Comparison of ENCODE assay signal across 32 mouse cellular contexts in the genomic region with DNA sequence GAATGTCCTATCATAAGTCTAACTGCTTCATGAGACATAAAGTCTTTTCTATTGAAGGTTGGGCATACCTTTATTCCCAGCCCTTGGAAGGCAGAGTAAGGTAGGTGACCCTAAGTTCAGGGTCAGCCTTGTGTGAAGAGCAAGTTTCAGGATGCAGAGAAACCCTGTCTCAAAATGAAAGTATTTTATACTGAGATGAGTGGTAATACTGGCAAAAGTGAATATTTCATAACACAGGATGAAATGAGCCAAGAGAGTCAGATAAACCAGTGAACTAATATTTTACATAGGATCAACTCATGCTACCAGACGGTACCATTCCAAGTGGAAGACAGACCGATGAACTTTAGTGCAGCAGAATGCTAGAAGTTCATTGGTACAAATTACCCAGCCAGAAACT. TPM values are rescaled to one million over a fixed set of nuclear protein-coding genes. Genes with fewer than 3 reads are reported as not detected.
DNase-seq lines count a peak whose midpoint lies in the region; ATAC-seq and TF ChIP-seq lines count a peak whose summit lies in the region.
"Had no signal": no experiment of that assay in that cellular context is flagged by ENCODE, and none has a peak within 500 bp of the region (broad histone marks: within the 10 kb centered on the region; RNA-seq: fewer than 3 reads in every experiment).

No protein-coding gene starts in this region.

- no peak overlapping the region for H3K9ac ChIP-seq in heart, adult 2 months (ENCODE audit: low read depth, low read length)
- no peak overlapping the region for H3K9ac ChIP-seq in heart, embryonic 11.5 days (ENCODE audit: low read depth, low read length)
- H3K9ac ChIP-seq in hindbrain, postnatal 0 days (replicated peaks; ENCODE audit: low read length): no peak overlapping the region
- H3K9ac ChIP-seq: forebrain, embryonic 13.5 days; hindbrain, embryonic 12.5 days; hindbrain, embryonic 15.5 days had no signal

- H3K79me2 ChIP-seq in heart, adult 2 months (replicated peaks; ENCODE audit: control insufficient read depth, insufficient read depth, low read length): peaks cover 2% of the 10 kb centered on the region; the same call in 1 of the 2 replicates

- no peak overlapping the region for H3K4me3 ChIP-seq in heart, adult 2 months
- H3K4me3 ChIP-seq in heart, embryonic 11.5 days (ENCODE audit: low read depth, low read length): no peak overlapping the region
- H3K4me3 ChIP-seq in brown adipose tissue, adult 24 weeks (ENCODE audit: insufficient read depth, low read depth, low read length): no peak overlapping the region
- no peak overlapping the region for H3K4me3 ChIP-seq in hindbrain, postnatal 0 days (ENCODE audit: low read length)
- H3K4me3 ChIP-seq: forebrain, embryonic 10.5 days; forebrain, embryonic 13.5 days; heart, embryonic 10.5 days; hindbrain, embryonic 12.5 days; hindbrain, embryonic 15.5 days had no signal

- H3K9me3 ChIP-seq in heart, embryonic 11.5 days (replicated peaks; ENCODE audit: control insufficient read depth, low read length): no peaks in the 10 kb centered on the region
- H3K9me3 ChIP-seq in hindbrain, postnatal 0 days (ENCODE audit: low read length): no peaks in the 10 kb centered on the region
- H3K9me3 ChIP-seq: forebrain, embryonic 10.5 days; forebrain, embryonic 13.5 days; G1E; heart, embryonic 10.5 days; hindbrain, embryonic 12.5 days; hindbrain, embryonic 15.5 days had no signal

- no peak for DNase-seq in heart, adult 2 months
- DNase-seq in A20 (ENCODE audit: low read depth, low spot score): peak; percentile 47
- DNase-seq in hindbrain, postnatal 0 days (ENCODE audit: low spot score): no peak
- DNase-seq: adrenal gland, adult 2 months; adrenal gland, postnatal 14 days; cerebellum, adult 18-20 months; cerebellum, adult 9-10 months; cerebellum, postnatal 14 days; gastrocnemius, postnatal 25 days; heart, adult 18-20 months; kidney, adult 18-20 months had no signal

- TF ChIP-seq CTCF in heart, adult 2 months (IDR thresholded peaks at IDR 0.05): no peak
- TF ChIP-seq CTCF in hindbrain, postnatal 0 days (IDR thresholded peaks at IDR 0.05; ENCODE audit: low read depth): no peak

- intact Hi-C loops in heart, adult 2 months (cut with DNase I): no loop called here

- peak overlapping the region; percentile 10; the same call in 1 of the 2 replicates for H3K27ac ChIP-seq in heart, adult 2 months
- no peak overlapping the region for H3K27ac ChIP-seq in heart, embryonic 11.5 days (ENCODE audit: low read depth, low read length)
- H3K27ac ChIP-seq in brown adipose tissue, adult 24 weeks (replicated peaks; ENCODE audit: low read depth, low read length): 0 out of 2 replicates have a peak overlapping the region, but pooled peaks have one; percentile 53
- H3K27ac ChIP-seq in hindbrain, postnatal 0 days: no peak overlapping the region
- H3K27ac ChIP-seq: forebrain, embryonic 10.5 days; forebrain, embryonic 13.5 days; heart, embryonic 10.5 days; hindbrain, embryonic 12.5 days; hindbrain, embryonic 15.5 days had no signal

- H3K4me2 ChIP-seq in heart, embryonic 11.5 days: no peak overlapping the region
- no peak overlapping the region for H3K4me2 ChIP-seq in hindbrain, postnatal 0 days (ENCODE audit: low read depth, low read length)
- H3K4me2 ChIP-seq: forebrain, embryonic 13.5 days; hindbrain, embryonic 12.5 days; hindbrain, embryonic 15.5 days had no signal

- ATAC-seq in heart, embryonic 11.5 days (replicated peaks; ENCODE audit: insufficient number of reproducible peaks, low FRiP score, low TSS enrichment): no peak
- ATAC-seq in cerebellum, adult (ENCODE audit: insufficient number of reproducible peaks, low FRiP score, low TSS enrichment): no peak
- no peak for ATAC-seq in hindbrain, postnatal 0 days
- ATAC-seq: forebrain, embryonic 13.5 days; forebrain, embryonic 16.5 days; intestine, embryonic 16.5 days; Patski had no signal

- no peak for TF ChIP-seq POLR2A in heart, adult 2 months (IDR thresholded peaks at IDR 0.05; ENCODE audit: insufficient read depth, low read depth, low read length)

- peaks cover 2% of the 10 kb centered on the region; the same call in 1 of the 2 replicates for H3K36me3 ChIP-seq in heart, adult 2 months (ENCODE audit: control insufficient read depth, insufficient read depth, low read length)
- no peaks in the 10 kb centered on the region for H3K36me3 ChIP-seq in heart, embryonic 11.5 days (ENCODE audit: control insufficient read depth, insufficient read depth, low read length)
- no peaks in the 10 kb centered on the region for H3K36me3 ChIP-seq in hindbrain, postnatal 0 days (ENCODE audit: insufficient read depth, low read length)
- H3K36me3 ChIP-seq: forebrain, embryonic 10.5 days; G1E; heart, embryonic 10.5 days; hindbrain, embryonic 12.5 days; hindbrain, embryonic 15.5 days had no signal

- 77% methylated on average over 2 of the region's 2 CpGs for WGBS in heart, adult 2 months
- 92% methylated on average over 2 of the region's 2 CpGs for WGBS in heart, embryonic 11.5 days (ENCODE audit: insufficient replicate concordance)
- WGBS in hindbrain, postnatal 0 days: 88% methylated on average over 2 of the region's 2 CpGs

- no peaks in the 10 kb centered on the region for H3K27me3 ChIP-seq in heart, adult 2 months (ENCODE audit: control insufficient read depth, insufficient read depth, low read length)
- no peaks in the 10 kb centered on the region for H3K27me3 ChIP-seq in heart, embryonic 11.5 days (ENCODE audit: control insufficient read depth, insufficient read depth, low read length)
- H3K27me3 ChIP-seq in hindbrain, postnatal 0 days (ENCODE audit: insufficient read depth, low read length): no peaks in the 10 kb centered on the region
- H3K27me3 ChIP-seq: forebrain, embryonic 13.5 days; hindbrain, embryonic 12.5 days; hindbrain, embryonic 15.5 days had no signal

- H3K4me1 ChIP-seq in heart, adult 2 months (ENCODE audit: control insufficient read depth, insufficient read depth, low read length): peaks cover 9% of the 10 kb centered on the region
- peaks cover 8% of the 10 kb centered on the region for H3K4me1 ChIP-seq in heart, embryonic 11.5 days (ENCODE audit: control insufficient read depth, insufficient read depth, low read length)
- no peaks in the 10 kb centered on the region for H3K4me1 ChIP-seq in brown adipose tissue, adult 24 weeks (ENCODE audit: control insufficient read depth, insufficient read depth, insufficient read length, low read length)
- 0 out of 2 replicates have a peak, but pooled peaks cover under 1% of the 10 kb centered on the region for H3K4me1 ChIP-seq in hindbrain, postnatal 0 days (ENCODE audit: insufficient read depth, low read length)

- no peak for TF ChIP-seq EP300 in heart, adult 2 months (IDR thresholded peaks at IDR 0.05; ENCODE audit: insufficient read depth, low read depth, low read length)

RNA-seq across cellular contexts. Expression of gene Mtmr3, which starts 3.7 kb away (rescaled TPM):
- total RNA-seq in heart, adult 2 months (2021): 10 to 100 TPM; 43.9 to 50.8 TPM
- polyA plus RNA-seq in heart, adult 2 months (2012; rRNA removed): 24.4 and 37.5 TPM in 2 replicates
- 21.4 and 24.4 TPM in 2 replicates for polyA plus RNA-seq in heart, embryonic 11.5 days (2014; fragmentation: Nextera tagmentation; extraction: Ambion mirVana)
- polyA plus RNA-seq in brown adipose tissue, adult 24 weeks (2012; ENCODE audit: insufficient read depth, insufficient read length, missing spikeins): 13.3 and 20.3 TPM in 2 replicates
- total RNA-seq in hindbrain, postnatal 0 days (2014; rRNA removed): 82.6 and 89.2 TPM in 2 replicates
- 23.7 and 25.8 TPM in 2 replicates for polyA plus RNA-seq in hindbrain, postnatal 0 days (2015; fragmentation: Nextera tagmentation; extraction: Ambion mirVana)

RNA-seq across cellular contexts. Expression of gene Gm11032, which starts 21.5 kb away (rescaled TPM):
- total RNA-seq in heart, adult 2 months (2021): not detected
- not detected in 2 replicates for polyA plus RNA-seq in heart, adult 2 months (2012; rRNA removed)
- polyA plus RNA-seq in heart, embryonic 11.5 days (2014; fragmentation: Nextera tagmentation; extraction: Ambion mirVana): not detected in 2 replicates
- not detected in 2 replicates for polyA plus RNA-seq in brown adipose tissue, adult 24 weeks (2012; ENCODE audit: insufficient read depth, insufficient read length, missing spikeins)
- total RNA-seq in hindbrain, postnatal 0 days (2014; rRNA removed): not detected in 2 replicates
- not detected in 2 replicates for polyA plus RNA-seq in hindbrain, postnatal 0 days (2015; fragmentation: Nextera tagmentation; extraction: Ambion mirVana)
- total RNA-seq: adrenal gland, adult 2 months; adrenal gland, postnatal 14 days; adrenal gland, postnatal 4 days; G1E; gastrocnemius, adult 18-20 months; gastrocnemius, postnatal 25 days; heart, adult 18-20 months; heart, postnatal 25 days; hematopoietic stem cell, adult 5-6 weeks had no signal
- polyA plus RNA-seq: adrenal gland, adult 2 months; embryonic facial prominence, embryonic 11.5 days; embryonic facial prominence, embryonic 14.5 days; forebrain, embryonic 10.5 days; forebrain, embryonic 13.5 days; forebrain, embryonic 16.5 days; G1E; gonadal fat pad, adult 2 months; heart, embryonic 10.5 days; heart, embryonic 14.5 days; heart, postnatal 0 days; hindbrain, embryonic 12.5 days; hindbrain, embryonic 15.5 days; intestine, embryonic 16.5 days; Patski had no signal

RNA-seq across cellular contexts. Expression of gene Ascc2, which starts 39.1 kb away (rescaled TPM):
- 10 to 100 TPM; 14.1 to 14.5 TPM for total RNA-seq in heart, adult 2 months (2021)
- 9.7 and 12.6 TPM in 2 replicates for polyA plus RNA-seq in heart, adult 2 months (2012; rRNA removed)
- polyA plus RNA-seq in heart, embryonic 11.5 days (2014; fragmentation: Nextera tagmentation; extraction: Ambion mirVana): 28.4 and 29.0 TPM in 2 replicates
- polyA plus RNA-seq in brown adipose tissue, adult 24 weeks (2012; ENCODE audit: insufficient read depth, insufficient read length, missing spikeins): 7.4 and 9.1 TPM in 2 replicates
- total RNA-seq in hindbrain, postnatal 0 days (2014; rRNA removed): 15.0 and 15.5 TPM in 2 replicates
- 13.6 and 13.8 TPM in 2 replicates for polyA plus RNA-seq in hindbrain, postnatal 0 days (2015; fragmentation: Nextera tagmentation; extraction: Ambion mirVana)

Comparison
In these comparisons a context has a peak if more than half of its experiments do, and no peak if none do; other contexts are left out.
1. H3K27ac ChIP-seq: peak in heart, adult 2 months (single experiment) and brown adipose tissue, adult 24 weeks (single experiment); none in heart, embryonic 11.5 days (single experiment) and hindbrain, postnatal 0 days (single experiment).